Mouse (Mus musculus) limb, embryonic 12.5 days (tissue): ENCODE measurements around the gene Cldn19. TPM values are rescaled to one million over a fixed set of nuclear protein-coding genes. Genes with fewer than 3 reads are reported as not detected.
A peak's percentile ranks its signal among the peaks of the same experiment; 100 is the strongest.

Experiments
- ATAC-seq: fragments of 200-750 bp; cut with Nextera tagmentation; 2 replicates; pipeline ENCODE4 v1.8.0; 2017; ENCODE audit warnings: low read depth, moderate TSS enrichment; ENCODE audit not compliant: insufficient number of reproducible peaks, insufficient read depth, low FRiP score, low TSS enrichment
- H3K27ac ChIP-seq: fragments of 300-500 bp; sonication (generic); 2 replicates; pipeline ENCODE4 v1.5.1; 2016; ENCODE audit warnings: mild to moderate bottlenecking, moderate library complexity
- H3K27me3 ChIP-seq: fragments of 300-500 bp; sonication (generic); 2 replicates; pipeline ENCODE4 v1.6.1; 2016; ENCODE audit warnings: mild to moderate bottlenecking, moderate library complexity
- H3K36me3 ChIP-seq: fragments of 300-500 bp; sonication (generic); 2 replicates; pipeline ENCODE4 v1.6.1; 2016; ENCODE audit warnings: mild to moderate bottlenecking, moderate library complexity
- H3K4me1 ChIP-seq: fragments of 300-500 bp; sonication (generic); replicated peaks from 2 replicates; pipeline ENCODE4 v1.6.1; 2016
- H3K4me2 ChIP-seq: fragments of 300-500 bp; sonication (generic); 2 replicates; pipeline ENCODE4 v1.6.1; 2016; ENCODE audit warnings: mild to moderate bottlenecking, moderate library complexity
- H3K4me3 ChIP-seq: fragments of 300-500 bp; sonication (generic); replicated peaks from 2 replicates; pipeline ENCODE4 v1.5.1; 2016; ENCODE audit warnings: mild to moderate bottlenecking
- H3K9ac ChIP-seq: fragments of 300-500 bp; sonication (generic); replicated peaks from 2 replicates; pipeline ENCODE4 v1.6.1; 2016; ENCODE audit warnings: mild to moderate bottlenecking, moderate library complexity
- H3K9me3 ChIP-seq: fragments of 300-500 bp; sonication (generic); 2 replicates; pipeline ENCODE4 v1.6.1; 2016; ENCODE audit warnings: mild to moderate bottlenecking, moderate library complexity
- WGBS: fragments of 180-500 bp; shearing (Covaris S2); methylation state at CpG from one replicate; pipeline ENCODE4 v1.1.7; 2016; 5-methylcytosine and 5-hydroxymethylcytosine counted together
- polyA plus RNA-seq: library from polyadenylated mRNA; unstranded; fragments of >200 nt; fragmentation: Nextera tagmentation; extraction: Ambion mirVana; gene quantifications from 2 replicates; pipeline ENCODE4 v1.2.1, GENCODE M21; 2016

Cldn19 gene
- polyA plus RNA-seq, 1 experiment from 2014 or later = 0.08 TPM

DNA sequence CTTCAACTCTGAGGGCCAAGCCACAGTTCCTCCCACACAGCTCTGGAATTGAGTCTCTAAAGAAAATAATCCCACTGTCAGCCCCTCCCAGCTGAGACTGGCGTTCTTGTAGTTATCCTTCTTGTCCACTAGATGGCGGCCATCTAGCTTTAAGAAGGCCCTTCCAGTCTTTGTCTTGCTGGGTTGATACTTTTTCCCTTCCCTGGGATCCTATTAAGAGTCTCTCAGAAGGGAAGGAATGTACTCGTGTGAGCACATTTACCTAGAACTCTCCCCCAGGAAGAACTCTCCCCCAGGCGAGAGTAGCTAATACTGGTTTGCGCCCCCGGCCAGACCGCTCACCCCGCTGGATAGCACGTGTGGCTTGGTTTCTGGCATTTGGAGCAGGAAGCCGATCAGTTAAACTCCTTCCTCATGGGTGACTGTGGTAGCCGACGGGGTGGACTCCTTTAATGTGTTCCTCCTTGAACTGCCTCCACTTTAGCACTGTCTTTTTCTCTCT lies 16.0 kb upstream of the Cldn19 start:
- Histone ChIP-seq H3K9ac (0 out of 2 replicates have a peak overlapping the region, but pooled peaks have one; percentile 23), H3K4me3 (no peak overlapping the region), H3K27ac (0 out of 2 replicates have a peak overlapping the region, but pooled peaks have one; percentile 41), H3K27me3 (no peaks in the 10 kb centered on the region), H3K36me3 (peaks cover 68% of the 10 kb centered on the region), H3K9me3 (no peaks in the 10 kb centered on the region), H3K4me2 (no peak overlapping the region), H3K4me1 (peaks cover 6% of the 10 kb centered on the region; the same call in 1 of the 2 replicates)
- 35% methylated on average over 12 of the region's 12 CpGs for WGBS
- ATAC-seq = no peak; the same call in 1 of the 2 replicates

DNA sequence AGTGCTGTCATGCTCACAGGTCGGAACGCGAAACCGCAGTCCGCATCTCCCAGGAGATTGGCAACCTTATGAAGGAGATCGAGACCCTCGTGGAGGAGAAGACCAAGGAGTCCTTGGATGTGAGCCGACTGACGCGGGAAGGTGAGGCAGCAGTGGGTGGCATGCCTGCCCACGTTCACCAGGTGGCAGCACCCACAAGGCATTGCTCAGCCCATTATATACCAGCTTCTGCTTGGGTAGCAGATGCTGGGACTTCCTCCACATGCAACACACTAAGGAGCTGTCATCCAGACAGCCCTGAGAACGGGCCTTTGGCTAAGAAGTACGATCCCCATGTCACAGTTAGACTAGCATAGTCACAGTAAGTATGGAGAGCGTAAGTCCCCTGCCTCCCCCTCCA lies 13.6 kb upstream of the Cldn19 start:
- WGBS = 91% methylated on average over 14 of the region's 14 CpGs
- Histone ChIP-seq H3K36me3 (peaks cover 79% of the 10 kb centered on the region), H3K4me2 (no peak overlapping the region)

DNA sequence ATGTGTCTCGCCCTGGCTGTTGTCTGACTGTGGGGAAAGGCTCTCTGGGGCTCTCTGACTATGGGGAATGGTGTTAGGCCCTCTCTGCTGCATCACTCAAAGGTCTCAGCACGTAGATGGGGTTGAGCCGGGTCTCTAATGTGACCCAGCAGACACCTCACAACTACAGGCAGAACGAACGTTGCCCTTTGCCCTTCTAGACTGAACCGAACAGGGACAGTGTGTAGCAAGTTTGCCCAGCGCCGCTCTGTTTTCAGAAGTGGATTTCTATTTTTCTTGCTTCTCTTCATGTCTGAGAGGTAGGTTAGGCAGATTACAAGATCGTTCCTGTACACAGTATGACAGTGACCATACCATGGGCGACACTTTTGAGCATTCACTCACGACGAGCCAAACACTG lies 12.6 kb upstream of the Cldn19 start:
- 87% methylated on average over 12 of the region's 12 CpGs for WGBS

More for the DNA sequence above, 13.6 kb upstream of the Cldn19 start:
- Histone ChIP-seq H3K9me3 (no peaks in the 10 kb centered on the region), H3K9ac (no peak overlapping the region), H3K27me3 (no peaks in the 10 kb centered on the region), H3K27ac (no peak overlapping the region), H3K4me3 (no peak overlapping the region), H3K4me1 (no peaks in the 10 kb centered on the region)
- ATAC-seq = no peak

DNA sequence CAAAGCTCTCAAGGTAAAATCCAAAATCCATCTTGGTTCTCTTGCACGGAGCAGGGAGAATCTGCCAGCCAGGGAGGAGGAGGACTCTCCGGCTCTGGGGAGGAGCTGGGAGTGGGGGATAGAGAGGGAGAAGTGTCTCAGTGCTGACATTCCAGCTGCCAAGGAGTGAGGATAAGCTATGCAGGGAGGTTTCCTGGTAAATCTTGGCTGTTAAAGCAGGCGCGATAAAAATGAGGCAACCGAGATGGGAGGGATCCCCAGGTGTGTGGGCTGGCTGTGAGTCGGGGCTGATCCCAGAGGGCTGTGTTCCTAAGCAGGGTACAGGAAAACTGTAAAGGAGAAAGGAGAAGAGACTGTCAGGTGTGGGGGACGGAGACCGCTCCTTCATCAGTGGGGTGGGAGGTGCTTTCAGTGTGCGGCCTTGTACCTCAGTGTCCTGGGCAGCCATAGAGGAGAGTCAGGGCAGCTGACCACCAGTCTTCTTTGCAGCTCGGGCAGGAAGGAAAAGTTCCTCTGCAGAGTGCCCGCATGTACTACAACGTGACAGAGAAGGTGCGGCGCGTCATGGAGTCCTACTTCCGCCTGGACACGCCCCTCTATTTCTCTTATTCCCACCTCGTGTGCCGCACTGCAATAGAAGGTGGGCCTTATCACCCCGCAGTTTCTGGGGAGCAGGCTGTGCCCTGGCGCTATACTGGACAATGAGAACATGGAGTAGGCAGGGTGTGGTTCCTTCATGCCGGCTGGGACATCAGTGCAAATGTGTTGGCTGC lies 10.6 kb upstream of the Cldn19 start:
- no peak for ATAC-seq

More for the DNA sequence above, 12.6 kb upstream of the Cldn19 start:
- Histone ChIP-seq H3K9me3 (no peaks in the 10 kb centered on the region), H3K4me3 (no peak overlapping the region), H3K27me3 (no peaks in the 10 kb centered on the region), H3K27ac (no peak overlapping the region), H3K36me3 (peaks cover 79% of the 10 kb centered on the region), H3K9ac (no peak overlapping the region), H3K4me2 (no peak overlapping the region), H3K4me1 (no peaks in the 10 kb centered on the region)
- no peak for ATAC-seq

DNA sequence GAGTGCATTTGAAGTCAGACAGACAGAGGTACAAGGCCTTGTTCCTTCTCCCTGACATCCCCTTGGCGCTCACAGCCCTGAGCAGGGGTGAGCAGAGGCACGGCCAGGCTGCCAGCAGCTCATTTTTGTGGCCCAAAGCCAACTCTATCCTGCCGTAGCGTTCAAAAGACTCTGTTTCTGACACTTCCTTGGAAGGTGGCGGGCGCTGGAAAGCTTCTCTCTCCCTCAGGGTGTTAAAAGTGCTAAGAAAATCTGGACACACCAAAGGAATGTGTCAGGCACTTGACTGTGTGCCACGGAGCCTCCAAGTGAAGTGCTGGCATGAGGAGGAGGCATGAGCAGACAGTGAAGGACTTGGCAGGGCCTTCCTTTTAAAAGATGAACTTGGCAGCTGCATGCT lies 9.7 kb upstream of the Cldn19 start:
- H3K27ac ChIP-seq = no peak overlapping the region
- peaks cover 81% of the 10 kb centered on the region for H3K36me3 ChIP-seq
- H3K4me1 ChIP-seq = no peaks in the 10 kb centered on the region
- H3K27me3 ChIP-seq = no peaks in the 10 kb centered on the region
- H3K4me2 ChIP-seq = no peak overlapping the region
- H3K4me3 ChIP-seq = no peak overlapping the region
- H3K9me3 ChIP-seq = no peaks in the 10 kb centered on the region
- ATAC-seq = no peak
- 88% methylated on average over 7 of the region's 7 CpGs for WGBS
- H3K9ac ChIP-seq = no peak overlapping the region

More for the DNA sequence above, 10.6 kb upstream of the Cldn19 start:
- Histone ChIP-seq H3K36me3 (peaks cover 84% of the 10 kb centered on the region), H3K27me3 (no peaks in the 10 kb centered on the region), H3K4me1 (no peaks in the 10 kb centered on the region), H3K9ac (no peak overlapping the region), H3K4me2 (no peak overlapping the region), H3K4me3 (no peak overlapping the region), H3K9me3 (no peaks in the 10 kb centered on the region), H3K27ac (no peak overlapping the region)
- WGBS = 80% methylated on average over 22 of the region's 22 CpGs

DNA sequence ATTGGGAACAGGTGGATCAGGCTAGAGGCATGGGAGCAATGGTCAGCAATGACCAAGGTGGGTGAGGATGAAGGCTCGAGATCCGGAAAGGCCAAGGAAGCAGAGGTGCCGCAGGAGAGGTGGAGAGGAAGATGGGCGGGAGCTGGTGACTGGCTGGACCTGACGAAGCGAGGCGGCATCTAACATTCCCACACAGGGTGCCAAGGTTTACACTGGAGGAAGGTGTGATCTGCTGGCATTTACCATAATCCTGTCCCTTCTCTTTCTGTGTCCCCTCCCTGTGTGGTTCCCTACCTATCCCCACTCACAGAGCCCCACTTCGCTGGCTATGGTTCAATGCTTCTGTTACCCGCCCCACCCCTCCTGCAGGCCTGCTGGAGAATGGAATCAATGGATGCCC lies 9.3 kb upstream of the Cldn19 start:
- Histone ChIP-seq H3K9ac (no peak overlapping the region), H3K4me1 (no peaks in the 10 kb centered on the region), H3K9me3 (no peaks in the 10 kb centered on the region), H3K4me3 (no peak overlapping the region), H3K27me3 (no peaks in the 10 kb centered on the region), H3K36me3 (peaks cover 77% of the 10 kb centered on the region), H3K4me2 (no peak overlapping the region), H3K27ac (no peak overlapping the region)
- ATAC-seq = no peak
- 93% methylated on average over 9 of the region's 9 CpGs for WGBS

DNA sequence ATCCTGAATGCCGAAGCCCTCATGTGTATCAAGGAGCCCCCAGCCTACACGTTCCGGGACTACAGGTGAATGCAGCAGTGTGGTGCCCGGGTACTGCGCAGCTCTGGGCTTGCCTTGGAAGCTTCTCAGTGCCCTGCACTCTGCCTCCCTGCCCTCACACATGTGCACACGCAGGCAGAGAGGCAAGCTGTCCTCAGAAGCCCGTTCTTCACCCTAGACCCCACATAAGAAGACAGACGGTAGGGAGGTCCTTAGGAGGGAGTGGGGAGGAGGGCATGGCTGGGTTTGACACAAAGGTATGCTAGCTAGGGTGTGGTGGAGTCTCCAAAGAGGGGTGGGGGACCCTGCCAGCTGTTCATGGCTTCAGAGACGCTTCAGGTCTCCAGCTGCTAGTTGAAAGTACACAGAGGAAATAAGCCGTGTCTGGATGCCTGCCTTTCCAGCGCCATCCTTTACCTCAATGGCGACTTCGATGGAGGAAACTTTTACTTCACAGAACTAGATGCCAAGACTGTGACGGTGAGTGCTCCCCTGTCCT lies 8.5 kb upstream of the Cldn19 start:
- no peaks in the 10 kb centered on the region for H3K9me3 ChIP-seq
- no peaks in the 10 kb centered on the region for H3K4me1 ChIP-seq
- H3K4me2 ChIP-seq = no peak overlapping the region
- no peak for ATAC-seq
- H3K36me3 ChIP-seq = peaks cover 69% of the 10 kb centered on the region
- 82% methylated on average over 14 of the region's 14 CpGs for WGBS
- H3K27ac ChIP-seq = no peak overlapping the region
- no peak overlapping the region for H3K4me3 ChIP-seq
- H3K27me3 ChIP-seq = no peaks in the 10 kb centered on the region
- H3K9ac ChIP-seq = no peak overlapping the region

DNA sequence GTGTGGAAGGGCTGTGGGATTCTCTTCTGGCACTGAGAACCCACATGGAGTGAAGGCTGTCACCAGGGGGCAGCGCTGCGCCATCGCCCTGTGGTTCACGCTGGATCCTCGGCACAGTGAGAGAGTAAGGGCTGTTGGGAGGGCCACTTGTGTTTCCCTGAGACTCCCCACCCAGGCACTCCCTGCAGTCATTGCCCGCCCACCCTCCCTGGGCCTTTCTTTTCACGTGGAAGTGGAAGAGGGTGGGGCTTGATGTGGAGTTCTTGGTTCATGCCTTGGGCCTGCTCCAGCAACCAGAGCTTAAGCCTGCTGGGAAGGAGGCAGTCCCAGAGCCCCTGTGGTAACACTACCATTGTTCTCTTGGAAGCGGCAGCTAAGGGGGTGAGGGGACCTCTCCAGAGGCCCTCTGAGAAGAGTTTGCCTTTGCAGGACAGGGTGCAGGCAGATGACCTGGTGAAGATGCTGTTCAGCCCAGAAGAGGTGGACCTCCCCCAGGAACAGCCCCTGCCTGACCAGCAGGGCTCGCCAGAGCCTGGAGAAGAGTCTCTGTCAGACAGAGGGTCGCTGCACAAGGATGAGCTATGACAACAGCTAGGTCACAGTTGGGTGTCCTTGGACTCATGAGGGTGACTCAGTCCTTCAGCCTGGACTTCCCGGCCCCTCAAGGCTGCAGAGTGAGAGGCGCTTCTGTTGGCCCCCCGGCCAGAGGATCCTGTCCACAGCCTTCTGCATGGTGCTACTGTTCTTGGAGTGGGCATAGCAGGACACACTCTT lies 7.6 kb upstream of the Cldn19 start:
- Histone ChIP-seq H3K4me3 (no peak overlapping the region), H3K4me1 (no peaks in the 10 kb centered on the region), H3K9me3 (no peaks in the 10 kb centered on the region), H3K27me3 (no peaks in the 10 kb centered on the region), H3K36me3 (peaks cover 60% of the 10 kb centered on the region), H3K4me2 (no peak overlapping the region), H3K27ac (no peak overlapping the region), H3K9ac (no peak overlapping the region; the same call in none of the 2 replicates)
- no peak for ATAC-seq
- 40% methylated on average over 13 of the region's 13 CpGs for WGBS

DNA sequence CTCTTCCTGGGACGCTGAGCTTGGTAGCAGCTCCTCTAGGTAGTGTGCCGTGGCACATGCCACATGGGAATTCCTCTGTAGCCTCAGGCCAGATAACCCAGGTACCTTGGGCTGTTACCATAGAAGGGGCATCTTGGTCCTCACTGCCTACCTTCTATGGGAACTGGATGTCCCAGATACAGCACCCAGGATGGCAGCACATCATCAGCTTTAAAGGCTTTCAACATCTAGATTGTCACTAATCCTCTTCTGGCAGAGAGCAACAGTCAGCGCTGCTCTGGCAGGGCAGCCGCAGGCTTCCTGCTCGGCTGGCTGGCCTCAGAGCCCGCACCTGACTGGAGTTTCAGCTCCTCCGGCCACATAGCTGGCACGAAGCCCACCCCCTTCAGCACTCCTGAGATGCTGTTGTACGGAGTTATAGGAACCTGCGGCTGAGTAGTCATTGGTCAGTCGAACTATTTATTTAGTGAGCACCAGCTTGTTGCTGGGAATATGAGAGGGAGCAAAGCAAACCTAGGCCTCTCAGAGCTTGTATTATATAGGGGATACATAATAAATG lies 6.7 kb upstream of the Cldn19 start:
- Histone ChIP-seq H3K4me1 (peaks cover under 1% of the 10 kb centered on the region; the same call in 1 of the 2 replicates), H3K27ac (no peak overlapping the region), H3K36me3 (peaks cover 52% of the 10 kb centered on the region), H3K27me3 (no peaks in the 10 kb centered on the region), H3K9me3 (no peaks in the 10 kb centered on the region), H3K4me2 (no peak overlapping the region), H3K4me3 (no peak overlapping the region), H3K9ac (no peak overlapping the region)
- WGBS = 89% methylated on average over 11 of the region's 11 CpGs
- no peak for ATAC-seq

DNA sequence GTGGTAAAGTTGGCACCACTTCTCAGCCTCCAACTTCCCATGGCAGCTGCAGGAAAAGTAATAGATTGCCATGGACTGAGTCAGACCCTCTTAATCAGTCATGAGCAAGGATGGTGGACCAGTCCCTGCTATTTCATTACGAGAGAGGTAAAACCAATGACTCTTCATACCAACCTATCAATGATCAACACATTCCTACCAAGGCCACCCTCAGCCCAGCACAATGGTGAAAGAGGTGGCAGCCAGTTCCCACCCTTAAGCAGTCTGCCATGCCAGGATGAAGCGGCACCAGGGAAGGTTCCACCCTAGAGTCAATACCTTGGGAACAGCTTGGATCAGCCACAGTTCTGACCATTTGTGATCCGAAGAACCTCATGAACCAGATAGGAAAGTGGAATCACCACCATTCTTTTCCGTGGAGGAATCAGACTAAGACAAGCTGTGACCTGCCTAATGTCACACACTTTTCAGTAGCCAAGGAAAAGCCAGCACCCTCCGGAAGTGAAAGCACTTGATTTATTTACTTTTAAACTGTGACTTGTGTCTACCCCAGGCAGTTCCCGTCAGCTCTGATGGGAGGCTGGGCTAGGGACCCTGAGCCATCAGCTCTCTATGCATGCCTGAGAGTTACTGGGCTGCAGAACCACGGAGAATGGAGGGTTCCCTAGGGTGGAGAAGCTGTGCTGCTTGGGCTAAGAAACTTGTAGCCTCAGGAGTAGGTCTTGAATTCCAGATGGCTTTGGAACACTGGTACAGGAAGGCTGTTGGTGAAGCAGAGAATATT lies 3.0 kb upstream of the Cldn19 start:
- no peak overlapping the region for H3K4me3 ChIP-seq
- 60% methylated on average over 7 of the region's 7 CpGs for WGBS
- H3K4me2 ChIP-seq = no peak overlapping the region
- H3K27me3 ChIP-seq = no peaks in the 10 kb centered on the region
- peaks cover 14% of the 10 kb centered on the region for H3K36me3 ChIP-seq
- peaks cover 21% of the 10 kb centered on the region for H3K4me1 ChIP-seq
- H3K9me3 ChIP-seq = no peaks in the 10 kb centered on the region
- no peak for ATAC-seq
- H3K27ac ChIP-seq = no peak overlapping the region
- H3K9ac ChIP-seq = no peak overlapping the region
